Mouse (Mus musculus) midbrain, postnatal 0 days (tissue): Measurements from ENCODE around the gene Rnf217. TPM values are rescaled to one million over a fixed set of nuclear protein-coding genes. Genes with fewer than 3 reads are reported as not detected.
A peak's percentile ranks its signal among the peaks of the same experiment; 100 is the strongest.

Source experiments
- ATAC-seq: fragments of 200-750 bp; cut with Nextera tagmentation; 2 replicates; pipeline ENCODE4 v1.8.0; 2017; ENCODE audit warnings: moderate number of reproducible peaks, mild to moderate bottlenecking, moderate TSS enrichment, moderate library complexity; ENCODE audit not compliant: low FRiP score
- DNase-seq: peaks from one replicate; pipeline ENCODE4 v3.0.0-alpha.2; 2015; ENCODE audit warnings: low spot score
- H3K27ac ChIP-seq: fragments of 300-500 bp; sonication (generic); 2 replicates; pipeline ENCODE4 v1.5.1; 2014; ENCODE audit warnings: low read depth, mild to moderate bottlenecking, low read length, mixed read lengths
- H3K27me3 ChIP-seq: fragments of 300-500 bp; sonication (generic); 2 replicates; pipeline ENCODE4 v1.6.1; 2014; ENCODE audit warnings: low read length, control low read depth, mixed read lengths; ENCODE audit not compliant: insufficient read depth
- H3K36me3 ChIP-seq: fragments of 300-500 bp; sonication (generic); 2 replicates; pipeline ENCODE4 v1.6.1; 2014; ENCODE audit warnings: low read length, control low read depth, mixed read lengths; ENCODE audit not compliant: insufficient read depth
- H3K4me1 ChIP-seq: fragments of 300-500 bp; sonication (generic); 2 replicates; pipeline ENCODE4 v1.6.1; 2014; ENCODE audit warnings: mild to moderate bottlenecking, control low read depth, antibody characterized with exemption, low read length, mixed read lengths; ENCODE audit not compliant: insufficient read depth
- H3K4me2 ChIP-seq: fragments of 300-500 bp; sonication (generic); 2 replicates; pipeline ENCODE4 v1.6.1; 2014; ENCODE audit warnings: low read depth, mild to moderate bottlenecking, low read length, mixed read lengths; ENCODE audit not compliant: poor library complexity, severe bottlenecking
- H3K4me3 ChIP-seq: fragments of 300-500 bp; sonication (generic); 2 replicates; pipeline ENCODE4 v1.5.1; 2014; ENCODE audit warnings: low read depth, mild to moderate bottlenecking, low read length, moderate library complexity
- H3K9ac ChIP-seq: fragments of 300-500 bp; sonication (generic); replicated peaks from 2 replicates; pipeline ENCODE4 v1.6.1; 2014; ENCODE audit warnings: mild to moderate bottlenecking, low read length, moderate library complexity, mixed read lengths; ENCODE audit not compliant: poor library complexity, severe bottlenecking
- H3K9me3 ChIP-seq: fragments of 300-500 bp; sonication (generic); 2 replicates; pipeline ENCODE4 v1.6.1; 2016; ENCODE audit warnings: low read length, control low read depth
- CTCF ChIP-seq: IDR thresholded peaks from 2 replicates; pipeline ENCODE4 v1.5.1; 2016; ENCODE audit warnings: antibody characterized with exemption, mild to moderate bottlenecking
- WGBS: fragments of 180-500 bp; shearing (Covaris S2); extraction: QIAGEN DNeasy Blood & Tissue Kit; methylation state at CpG from one replicate; pipeline ENCODE4 v1.1.7; 2014; 5-methylcytosine and 5-hydroxymethylcytosine counted together
- polyA plus RNA-seq: library from polyadenylated mRNA; unstranded; fragments of >200 nt; fragmentation: Nextera tagmentation; extraction: Ambion mirVana; gene quantifications from 2 replicates; pipeline ENCODE4 v1.2.1, GENCODE M21; 2015
- total RNA-seq: library from RNA; depleted of rRNA; stranded (reverse); fragments of >200 nt; gene quantifications from 2 replicates; pipeline ENCODE4 v1.2.3, GENCODE M21; 2014

Gene Rnf217
- total and polyA plus RNA-seq, 2 experiments from 2014 or later = 2.0 to 11.5 TPM

GRCm38 (mm10) chr10:31614111-31614510 is 5.1 kb upstream of the Rnf217 start:
- H3K27me3 ChIP-seq = no peaks in the 10 kb centered on the region
- no peak overlapping the region for H3K4me3 ChIP-seq
- H3K9ac ChIP-seq = no peak overlapping the region
- no peaks in the 10 kb centered on the region for H3K4me1 ChIP-seq
- H3K36me3 ChIP-seq = no peaks in the 10 kb centered on the region
- no peak overlapping the region for H3K27ac ChIP-seq
- H3K9me3 ChIP-seq = no peaks in the 10 kb centered on the region
- no peak for ATAC-seq
- no peak overlapping the region for H3K4me2 ChIP-seq
- 95% methylated on average over 1 of the region's 1 CpGs for WGBS
- TF ChIP-seq CTCF = no peak
- no peak for DNase-seq

- Histone ChIP-seq H3K9me3 (no peaks in the 10 kb centered on the region), H3K4me1 (peaks cover 9% of the 10 kb centered on the region; the same call in 1 of the 2 replicates), H3K9ac (peak overlapping the region; percentile 97), H3K27me3 (no peaks in the 10 kb centered on the region), H3K27ac (peak overlapping the region; percentile 76), H3K36me3 (no peaks in the 10 kb centered on the region), H3K4me2 (peak overlapping the region; percentile 93), H3K4me3 (peak overlapping the region; percentile 87)
- ATAC-seq = peak; percentile 53
- peak; percentile 14 for DNase-seq
- under 1% methylated on average over 40 of the region's 60 CpGs for WGBS
- no peak for TF ChIP-seq CTCF
Observed at GRCm38 (mm10) chr10:31608441-31609065, 431 bp downstream of the Rnf217 start.

GRCm38 (mm10) chr10:31606981-31607867 is 1.8 kb downstream of the Rnf217 start:
- WGBS = 10% methylated on average over 11 of the region's 11 CpGs
- DNase-seq (no peak), ATAC-seq (no peak)
- Histone ChIP-seq H3K27ac (no peak overlapping the region), H3K9me3 (no peaks in the 10 kb centered on the region), H3K27me3 (no peaks in the 10 kb centered on the region), H3K4me3 (peak overlapping the region; percentile 87), H3K4me2 (peak overlapping the region; percentile 93), H3K4me1 (peaks cover 9% of the 10 kb centered on the region; the same call in 1 of the 2 replicates), H3K9ac (peak overlapping the region; percentile 97), H3K36me3 (no peaks in the 10 kb centered on the region)
- TF ChIP-seq CTCF = no peak

- H3K9me3 ChIP-seq = no peaks in the 10 kb centered on the region
- H3K4me2 ChIP-seq = no peak overlapping the region
- no peak for TF ChIP-seq CTCF
- DNase-seq (no peak), ATAC-seq (no peak)
- peaks cover 9% of the 10 kb centered on the region; the same call in 1 of the 2 replicates for H3K4me1 ChIP-seq
- H3K4me3 ChIP-seq = no peak overlapping the region
- WGBS = 94% methylated on average over 4 of the region's 4 CpGs
- no peak overlapping the region for H3K27ac ChIP-seq
- no peak overlapping the region for H3K9ac ChIP-seq
- no peaks in the 10 kb centered on the region for H3K27me3 ChIP-seq
- H3K36me3 ChIP-seq = no peaks in the 10 kb centered on the region
Observed at GRCm38 (mm10) chr10:31603855-31604254, 5.1 kb downstream of the Rnf217 start.

- no peaks in the 10 kb centered on the region for H3K36me3 ChIP-seq
- WGBS = 94% methylated on average over 6 of the region's 6 CpGs
- H3K9ac ChIP-seq = no peak overlapping the region
- H3K27me3 ChIP-seq = no peaks in the 10 kb centered on the region
- H3K27ac ChIP-seq = no peak overlapping the region
- TF ChIP-seq CTCF = no peak
- no peak for ATAC-seq
- no peaks in the 10 kb centered on the region for H3K9me3 ChIP-seq
- H3K4me3 ChIP-seq = no peak overlapping the region
- no peaks in the 10 kb centered on the region for H3K4me1 ChIP-seq
- no peak for DNase-seq
- no peak overlapping the region for H3K4me2 ChIP-seq
Observed at GRCm38 (mm10) chr10:31600116-31600515, 8.9 kb downstream of the Rnf217 start.

- H3K4me3 ChIP-seq = no peak overlapping the region
- no peaks in the 10 kb centered on the region for H3K36me3 ChIP-seq
- TF ChIP-seq CTCF = no peak
- no peak overlapping the region for H3K4me2 ChIP-seq
- H3K4me1 ChIP-seq = peaks cover 6% of the 10 kb centered on the region
- H3K27me3 ChIP-seq = no peaks in the 10 kb centered on the region
- 91% methylated on average over 2 of the region's 2 CpGs for WGBS
- ATAC-seq (no peak), DNase-seq (no peak)
- H3K9ac ChIP-seq = no peak overlapping the region
- H3K27ac ChIP-seq = no peak overlapping the region
- H3K9me3 ChIP-seq = no peaks in the 10 kb centered on the region
Observed at GRCm38 (mm10) chr10:31597886-31598285, 11.1 kb downstream of the Rnf217 start.
